Mouse (Mus musculus) erythroblast, embryonic 14.5 days (primary cell): ENCODE results near the gene Fam160b1.

Experiments
- GATA1 ChIP-seq: IDR thresholded peaks from 2 replicates; pipeline ENCODE4 v1.6.1; 2012; ENCODE audit warnings: low read length, inconsistent platforms, mixed read lengths
- TAL1 ChIP-seq: IDR thresholded peaks from 3 replicates; pipeline ENCODE4 v1.6.1; 2012; ENCODE audit warnings: low read length, inconsistent platforms, mixed read lengths

- TF ChIP-seq TAL1, result no peak
- no peak for TF ChIP-seq GATA1
Measured at GRCm38 (mm10) chr19:57325748-57326300, 34.7 kb upstream of the Fam160b1 start.
